Mouse (Mus musculus): Measurements from ENCODE around the gene Foxk1. TPM values are rescaled to one million over a fixed set of nuclear protein-coding genes. Genes with fewer than 3 reads are reported as not detected.

Gene Foxk1
- polyA plus RNA-seq, 1 experiment from 2014 or later: 29.3 TPM

GRCm38 (mm10) chr5:142483581-142483980, 82.3 kb downstream of the Foxk1 start:
- no peak for TF ChIP-seq CTCF (IDR thresholded peaks at IDR 0.05)
- ChIA-PET CTCF (interaction anchor here (0.6 kb wide), 1 partner anchor 15 kb away, joined by 3 read pairs; no protein-coding TSS in a partner anchor), POLR2A (no interaction called here)
- ATAC-seq (no peak), DNase-seq (ENCODE audit: low read depth, low spot score) (no peak)
- no peaks in the 10 kb centered on the region for H3K27me3 ChIP-seq
- in situ Hi-C loops (cut with MboI; ENCODE audit: low pct_unique_long_range_greater_than_20kb): loop anchor here (10.0 kb wide), 1 partner anchor 61 kb away; no protein-coding TSS in a partner anchor

- ATAC-seq (no peak), DNase-seq (ENCODE audit: low read depth, low spot score) (no peak)
- CTCF ChIA-PET: interaction anchor here (1.0 kb wide), 1 partner anchor 8 kb away, joined by 4 read pairs; no protein-coding TSS in a partner anchor
- no peak for TF ChIP-seq CTCF (IDR thresholded peaks at IDR 0.05)
- H3K27me3 ChIP-seq: no peaks in the 10 kb centered on the region
- POLR2A ChIA-PET: no interaction called here
- in situ Hi-C loops (cut with MboI; ENCODE audit: low pct_unique_long_range_greater_than_20kb): loop anchor here (10.0 kb wide), 1 partner anchor 58 kb away; no protein-coding TSS in a partner anchor
Observed at GRCm38 (mm10) chr5:142486654-142487053, 85.4 kb downstream of the Foxk1 start.

GRCm38 (mm10) chr5:142489955-142490707, 88.8 kb downstream of the Foxk1 start:
- DNase-seq (ENCODE audit: low read depth, low spot score) (no peak), ATAC-seq (no peak)
- in situ Hi-C loops (cut with MboI; ENCODE audit: low pct_unique_long_range_greater_than_20kb): loop anchor here (10.0 kb wide), 1 partner anchor 55 kb away; no protein-coding TSS in a partner anchor
- POLR2A ChIA-PET: no interaction called here
- CTCF ChIA-PET: interaction anchor here (1.0 kb wide), 1 partner anchor 108 kb away, joined by 3 read pairs; no protein-coding TSS in a partner anchor
- no peaks in the 10 kb centered on the region for H3K27me3 ChIP-seq
- no peak for TF ChIP-seq CTCF (IDR thresholded peaks at IDR 0.05)

DNA sequence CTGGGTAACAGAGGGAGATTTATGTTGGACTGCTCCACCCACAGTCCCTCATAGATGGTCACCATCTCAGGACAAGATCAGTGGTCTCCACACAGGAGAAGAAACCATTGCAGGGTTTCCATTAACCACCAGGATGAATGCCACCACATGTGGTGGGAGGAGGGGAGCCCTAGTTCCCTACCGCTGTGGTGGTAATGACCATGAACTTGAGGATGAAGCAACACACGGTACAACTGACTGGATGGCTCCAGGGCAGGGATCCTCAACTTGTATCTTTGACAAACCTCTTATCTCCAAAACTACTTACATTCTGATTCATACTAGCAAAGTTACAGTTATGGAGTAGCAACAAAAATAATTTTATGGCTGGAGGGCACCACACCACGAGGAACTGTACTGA, 92.0 kb downstream of the Foxk1 start:
- POLR2A ChIA-PET: no interaction called here
- DNase-seq (ENCODE audit: low read depth, low spot score): no peak
- CTCF ChIA-PET: interaction anchor here (1.7 kb wide), 1 partner anchor 9 kb away, joined by 6 read pairs; no protein-coding TSS in a partner anchor
- H3K27me3 ChIP-seq: no peaks in the 10 kb centered on the region
- TF ChIP-seq CTCF (IDR thresholded peaks at IDR 0.05): no peak
- no peak for ATAC-seq
- in situ Hi-C loops (cut with MboI; ENCODE audit: low pct_unique_long_range_greater_than_20kb): no loop called here

DNA sequence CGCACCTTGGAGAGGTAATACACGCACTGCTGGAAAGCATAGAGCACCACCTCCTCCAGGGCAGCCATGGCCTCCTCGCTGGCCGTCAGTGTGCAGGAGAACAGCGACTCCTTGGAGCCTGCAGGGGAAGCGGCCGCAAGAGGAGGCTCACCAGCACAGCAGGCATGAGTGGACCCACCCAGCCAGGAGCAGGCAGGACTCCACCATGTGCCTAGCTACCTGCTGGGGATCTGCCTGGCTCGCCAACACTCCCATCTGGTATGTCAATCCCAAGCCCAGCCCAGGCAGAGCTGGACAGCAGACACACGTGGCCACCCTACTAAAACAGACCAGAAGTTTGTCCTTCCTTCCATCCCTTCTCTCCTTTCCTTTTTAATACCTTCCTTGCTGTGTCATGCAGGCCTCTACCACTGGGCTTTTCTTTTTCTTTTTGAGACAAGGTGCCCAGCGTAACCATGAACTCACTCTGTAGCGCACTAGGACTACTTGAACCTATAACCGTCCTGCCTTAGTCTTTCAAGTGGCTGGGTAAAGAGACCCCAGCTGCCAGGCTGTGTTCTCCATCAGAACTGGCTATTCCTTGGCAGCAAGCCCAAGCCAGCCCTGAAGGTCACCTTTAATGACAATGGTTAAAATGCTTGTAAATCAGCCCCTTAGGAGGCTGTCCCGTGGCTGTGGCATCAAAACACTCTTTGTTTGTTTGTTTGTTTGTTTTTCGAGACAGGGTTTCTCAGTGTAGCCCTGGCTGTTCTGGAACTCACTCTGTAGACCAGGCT, 94.2 kb downstream of the Foxk1 start:
- CTCF ChIA-PET: no interaction called here
- no peak for ATAC-seq
- POLR2A ChIA-PET: no interaction called here

DNA sequence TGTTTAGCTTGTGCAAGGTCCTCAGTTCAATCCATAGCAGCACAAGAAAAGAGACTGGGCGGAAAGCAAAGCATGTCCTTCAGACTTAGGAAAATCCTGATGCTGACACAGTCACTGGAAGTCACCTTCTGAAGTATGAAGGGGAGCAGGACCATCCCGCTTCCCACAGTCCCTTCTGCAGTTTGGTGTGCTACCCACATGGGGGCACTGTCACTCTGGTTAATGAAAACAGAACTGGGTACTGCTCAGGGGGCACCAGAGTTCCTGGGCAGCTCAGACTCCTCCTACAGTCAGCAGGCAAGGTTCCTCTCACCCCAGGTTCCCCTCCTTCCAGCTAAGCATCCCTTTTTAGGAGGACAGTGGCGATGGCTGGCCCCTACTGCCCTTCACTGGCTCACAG, 97.7 kb downstream of the Foxk1 start:
- ChIA-PET POLR2A (no interaction called here), CTCF (interaction anchor here (0.7 to 2.6 kb wide), 6 partner anchors 15 to 58 kb away, joined by 3 to 7 read pairs (median 3); no protein-coding TSS in a partner anchor)
- in situ Hi-C loops (cut with MboI; ENCODE audit: low pct_unique_long_range_greater_than_20kb): no loop called here
- TF ChIP-seq CTCF (IDR thresholded peaks at IDR 0.05): no peak
- no peaks in the 10 kb centered on the region for H3K27me3 ChIP-seq
- ATAC-seq: no peak
- no peak for DNase-seq (ENCODE audit: low read depth, low spot score)

More for the DNA sequence above, 94.2 kb downstream of the Foxk1 start:
- in situ Hi-C loops (cut with MboI; ENCODE audit: low pct_unique_long_range_greater_than_20kb): no loop called here
- no peaks in the 10 kb centered on the region for H3K27me3 ChIP-seq
- no peak for TF ChIP-seq CTCF (IDR thresholded peaks at IDR 0.05)
- DNase-seq (ENCODE audit: low read depth, low spot score): no peak

GRCm38 (mm10) chr5:142500918-142501317, 99.6 kb downstream of the Foxk1 start:
- POLR2A ChIA-PET: no interaction called here
- CTCF ChIA-PET: interaction anchor here (0.6 to 1.2 kb wide), 2 partner anchors 50 to 100 kb away, joined by 3 read pairs; partner anchors contain the start of genes Foxk1 and Radil
- no peak for TF ChIP-seq CTCF (IDR thresholded peaks at IDR 0.05)
- no peak for ATAC-seq
- no peaks in the 10 kb centered on the region for H3K27me3 ChIP-seq
- no peak for DNase-seq (ENCODE audit: low read depth, low spot score)
- in situ Hi-C loops (cut with MboI; ENCODE audit: low pct_unique_long_range_greater_than_20kb): loop anchor here (5.0 to 10.0 kb wide), 2 partner anchors 46 to 214 kb away; no protein-coding TSS in a partner anchor

DNA sequence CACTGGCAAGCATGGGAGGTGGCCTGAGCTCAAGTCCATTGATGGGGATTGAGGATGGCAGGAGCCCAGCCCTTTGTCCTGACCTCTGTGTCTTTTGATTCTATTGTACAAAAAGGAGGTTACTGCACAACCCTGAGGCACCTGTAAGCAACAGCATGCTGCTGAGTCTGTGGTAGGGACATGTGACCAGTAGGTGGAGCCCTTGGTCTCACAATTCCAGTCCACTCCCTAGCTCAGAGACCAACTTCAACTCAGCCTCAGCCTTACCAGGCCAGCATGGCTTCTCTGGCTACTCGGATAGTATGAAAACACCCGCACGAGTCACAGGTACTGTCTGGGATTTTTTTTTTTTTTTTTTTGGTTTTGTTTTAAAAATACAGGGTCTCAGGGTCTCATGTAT, 101.1 kb downstream of the Foxk1 start:
- ChIA-PET POLR2A (interaction anchor here (1.7 kb wide), 1 partner anchor 48 kb away, joined by 4 read pairs; no protein-coding TSS in a partner anchor), CTCF (interaction anchor here (0.6 to 5.2 kb wide), 9 partner anchors 10 to 52 kb away, joined by 3 to 34 read pairs (median 4); partner anchors contain the start of gene Radil)
- ATAC-seq: peak; percentile 75
- DNase-seq (ENCODE audit: low read depth, low spot score): peak; percentile 38
- in situ Hi-C loops (cut with MboI; ENCODE audit: low pct_unique_long_range_greater_than_20kb): loop anchor here (5.0 to 10.0 kb wide), 2 partner anchors 45 to 212 kb away; no protein-coding TSS in a partner anchor
- peak; percentile 87 for TF ChIP-seq CTCF (IDR thresholded peaks at IDR 0.05)
- no peaks in the 10 kb centered on the region for H3K27me3 ChIP-seq

- no peaks in the 10 kb centered on the region for H3K27me3 ChIP-seq
- CTCF ChIA-PET: interaction anchor here (1.4 to 5.2 kb wide), 4 partner anchors 39 to 51 kb away, joined by 3 to 34 read pairs (median 6); partner anchors contain the start of gene Radil
- DNase-seq (ENCODE audit: low read depth, low spot score) (no peak), ATAC-seq (no peak)
- POLR2A ChIA-PET: no interaction called here
- TF ChIP-seq CTCF (IDR thresholded peaks at IDR 0.05): no peak
- in situ Hi-C loops (cut with MboI; ENCODE audit: low pct_unique_long_range_greater_than_20kb): loop anchor here (5.0 to 10.0 kb wide), 2 partner anchors 43 to 211 kb away; no protein-coding TSS in a partner anchor
Observed at GRCm38 (mm10) chr5:142504175-142504574, 102.9 kb downstream of the Foxk1 start.
